Mouse (Mus musculus) spleen, embryonic (tissue): Measurements from ENCODE around the gene Stx8.

Source experiments
- CTCF ChIA-PET: fragments of 350-600 bp; sonication (Branson Sonifier 250); formaldehyde crosslinking; loops from one replicate; lab custom pipeline; 2022; lab: Charles Lee

Gene Stx8

GRCm38 (mm10) chr11:68223143-68223542 is 257.1 kb downstream of the Stx8 start:
- CTCF ChIA-PET, result no interaction called here

GRCm38 (mm10) chr11:68226654-68227057 is 260.7 kb downstream of the Stx8 start:
- CTCF ChIA-PET, result no interaction called here

GRCm38 (mm10) chr11:68227837-68228236 is 261.8 kb downstream of the Stx8 start:
- CTCF ChIA-PET, result interaction anchor here (0.5 kb wide), 1 partner anchor 1206 kb away, joined by 3 read pairs; no protein-coding TSS in a partner anchor

GRCm38 (mm10) chr11:68228941-68229665 is 263.1 kb downstream of the Stx8 start:
- CTCF ChIA-PET, result interaction anchor here (0.7 kb wide), 1 partner anchor 512 kb away, joined by 7 read pairs; no protein-coding TSS in a partner anchor

GRCm38 (mm10) chr11:68231558-68231957 is 265.6 kb downstream of the Stx8 start:
- CTCF ChIA-PET, result no interaction called here

GRCm38 (mm10) chr11:68233469-68233965 is 267.5 kb downstream of the Stx8 start:
- CTCF ChIA-PET, result no interaction called here

GRCm38 (mm10) chr11:68239756-68240155 is 273.8 kb downstream of the Stx8 start:
- CTCF ChIA-PET, result no interaction called here

- CTCF ChIA-PET, result no interaction called here
Observed at GRCm38 (mm10) chr11:68244254-68244991, 278.4 kb downstream of the Stx8 start.

- CTCF ChIA-PET, result no interaction called here
Observed at GRCm38 (mm10) chr11:68244992-68245261, 278.9 kb downstream of the Stx8 start.

GRCm38 (mm10) chr11:68247897-68248296 is 281.9 kb downstream of the Stx8 start:
- CTCF ChIA-PET, result no interaction called here

- CTCF ChIA-PET, result no interaction called here
Observed at GRCm38 (mm10) chr11:68250106-68250505, 284.1 kb downstream of the Stx8 start.

- CTCF ChIA-PET, result no interaction called here
Observed at GRCm38 (mm10) chr11:68253531-68253930, 287.5 kb downstream of the Stx8 start.
